Mouse (Mus musculus): ENCODE data around the gene Tmem196. TPM values are rescaled to one million over a fixed set of nuclear protein-coding genes. Genes with fewer than 3 reads are reported as not detected.
A peak's percentile ranks its signal among the peaks of the same experiment; 100 is the strongest.
"Not testable (repeated sequence)": the region's sequence is repeated elsewhere in the genome, so short reads cannot be mapped to it uniquely, and the experiment has no call there.

Gene Tmem196
- polyA plus RNA-seq, 2 experiments, result not detected

DNA sequence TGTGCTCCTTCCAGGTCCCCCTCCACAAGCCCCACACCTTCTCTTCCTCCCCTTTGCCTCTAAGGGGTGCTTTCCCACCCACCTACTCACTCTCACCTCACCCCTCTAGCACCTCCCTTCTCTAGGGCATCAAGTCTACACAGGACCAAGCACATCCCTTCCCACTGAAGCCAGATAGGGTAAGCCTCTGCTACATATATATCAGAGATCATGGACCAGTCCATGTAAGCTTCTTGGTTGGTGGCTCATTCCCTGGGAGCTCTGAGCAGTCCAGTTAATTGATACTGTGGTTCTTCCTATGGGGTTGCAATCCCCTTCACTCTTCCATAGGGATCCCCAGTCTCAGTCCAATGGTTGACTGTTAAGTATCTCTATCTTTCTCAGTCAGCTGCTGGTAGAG is 24.4 kb downstream of the Tmem196 start:
- Histone ChIP-seq H3K36me3 (replicated peaks; ENCODE audit: control insufficient read depth, insufficient read depth, low read depth) (no peaks in the 10 kb centered on the region), H3K4me2 (ENCODE audit: low read depth) (no peak overlapping the region), H3K9me3 (ENCODE audit: control insufficient read depth, low read length) (no peaks in the 10 kb centered on the region), H3K9ac (replicated peaks) (no peak overlapping the region), H3K27ac (no peak overlapping the region), H3K27me3 (ENCODE audit: control insufficient read depth, insufficient read depth, low read length) (no peaks in the 10 kb centered on the region), H3K4me1 (replicated peaks; ENCODE audit: control insufficient read depth in 2 of 2, insufficient read depth in 2 of 2, low read length in 1 of 2) (no peaks in the 10 kb centered on the region), H3K4me3 (ENCODE audit: insufficient read depth in 1 of 2, low read depth in 2 of 2, low read length in 2 of 2) (no peak overlapping the region)
- ATAC-seq (ENCODE audit: insufficient read depth) (no peak), DNase-seq (ENCODE audit: low read depth in 3 of 3, low spot score in 3 of 3) (no peak)
- no peak for TF ChIP-seq CTCF (IDR thresholded peaks at IDR 0.05; ENCODE audit: low read depth)
- TF ChIP-seq EP300 (IDR thresholded peaks at IDR 0.05; ENCODE audit: low read depth), result no peak

DNA sequence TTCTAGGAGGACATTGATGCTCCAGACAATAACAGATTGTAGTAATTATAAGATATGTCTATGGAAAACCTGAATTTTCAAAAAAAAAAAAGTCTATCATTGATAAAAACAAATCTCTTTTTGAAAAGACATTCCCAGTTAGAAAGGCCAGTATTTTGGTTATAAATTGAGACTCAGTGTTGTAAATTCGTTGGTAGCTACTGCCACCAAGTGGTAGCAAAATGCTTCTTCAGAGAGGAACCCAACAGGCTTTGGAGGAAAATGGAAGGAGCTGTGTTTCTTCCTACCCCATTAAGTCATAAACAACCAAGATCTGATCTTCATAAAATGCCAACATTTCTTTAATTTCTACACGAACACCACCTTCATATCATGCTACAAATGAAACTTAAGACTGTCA is 36.1 kb downstream of the Tmem196 start:
- no peak overlapping the region for H3K4me2 ChIP-seq (ENCODE audit: low read depth)
- 0% methylated on average over 2 of the region's 2 CpGs for WGBS (ENCODE audit: insufficient replicate concordance)
- H3K4me3 ChIP-seq (ENCODE audit: insufficient read depth in 1 of 2, low read depth in 2 of 2, low read length in 2 of 2), result no peak overlapping the region
- no peak overlapping the region for H3K27ac ChIP-seq
- H3K4me1 ChIP-seq (replicated peaks; ENCODE audit: control insufficient read depth in 2 of 2, insufficient read depth in 2 of 2, low read length in 1 of 2), result no peaks in the 10 kb centered on the region
- H3K27me3 ChIP-seq (ENCODE audit: control insufficient read depth, insufficient read depth, low read length), result no peaks in the 10 kb centered on the region
- no peak overlapping the region for H3K9ac ChIP-seq (replicated peaks)
- no peaks in the 10 kb centered on the region for H3K9me3 ChIP-seq (ENCODE audit: control insufficient read depth, low read length)
- DNase-seq (ENCODE audit: low read depth in 3 of 3, low spot score in 3 of 3) (peak in 1 of 3 experiments; percentile 1), ATAC-seq (ENCODE audit: insufficient read depth) (no peak)
- TF ChIP-seq CTCF (IDR thresholded peaks at IDR 0.05; ENCODE audit: low read depth) (peak; percentile 42; the same call in 1 of the 2 replicates), EP300 (IDR thresholded peaks at IDR 0.05; ENCODE audit: low read depth) (no peak)
- H3K36me3 ChIP-seq (replicated peaks; ENCODE audit: control insufficient read depth, insufficient read depth, low read depth), result no peaks in the 10 kb centered on the region

DNA sequence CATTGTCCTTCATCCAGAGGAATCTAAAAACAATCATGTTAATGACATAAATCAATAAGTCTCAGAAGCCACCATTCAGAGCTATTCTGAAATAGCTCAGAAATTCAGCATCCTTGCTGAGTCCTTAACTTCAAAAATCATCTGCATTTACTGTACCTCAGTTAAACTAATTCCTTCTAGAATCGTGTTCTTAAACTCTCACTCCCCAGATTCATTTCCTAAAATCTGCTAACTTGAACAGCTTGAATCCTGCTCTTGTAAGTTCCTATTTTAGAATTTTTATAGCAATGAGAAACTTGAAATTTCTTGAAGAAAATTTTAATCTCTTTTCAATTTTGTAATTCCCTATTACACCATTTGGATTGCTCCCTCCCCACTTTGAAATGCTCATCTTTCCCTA is 52.6 kb downstream of the Tmem196 start:
- Histone ChIP-seq H3K4me2 (ENCODE audit: low read depth) (no peak overlapping the region), H3K36me3 (replicated peaks; ENCODE audit: control insufficient read depth, insufficient read depth, low read depth) (no peaks in the 10 kb centered on the region), H3K27ac (no peak overlapping the region), H3K4me1 (replicated peaks; ENCODE audit: control insufficient read depth in 2 of 2, insufficient read depth in 2 of 2, low read length in 1 of 2) (no peaks in the 10 kb centered on the region), H3K27me3 (ENCODE audit: control insufficient read depth, insufficient read depth, low read length) (no peaks in the 10 kb centered on the region), H3K9ac (replicated peaks) (no peak overlapping the region), H3K4me3 (ENCODE audit: insufficient read depth in 1 of 2, low read depth in 2 of 2, low read length in 2 of 2) (no peak overlapping the region), H3K9me3 (ENCODE audit: control insufficient read depth, low read length) (no peaks in the 10 kb centered on the region)
- ATAC-seq (ENCODE audit: insufficient read depth), result no peak
- 45% methylated on average over 1 of the region's 1 CpGs for WGBS (ENCODE audit: insufficient replicate concordance)
- no peak for DNase-seq (ENCODE audit: low read depth in 3 of 3, low spot score in 3 of 3)
- TF ChIP-seq CTCF (IDR thresholded peaks at IDR 0.05; ENCODE audit: low read depth) (no peak), EP300 (IDR thresholded peaks at IDR 0.05; ENCODE audit: low read depth) (no peak)

DNA sequence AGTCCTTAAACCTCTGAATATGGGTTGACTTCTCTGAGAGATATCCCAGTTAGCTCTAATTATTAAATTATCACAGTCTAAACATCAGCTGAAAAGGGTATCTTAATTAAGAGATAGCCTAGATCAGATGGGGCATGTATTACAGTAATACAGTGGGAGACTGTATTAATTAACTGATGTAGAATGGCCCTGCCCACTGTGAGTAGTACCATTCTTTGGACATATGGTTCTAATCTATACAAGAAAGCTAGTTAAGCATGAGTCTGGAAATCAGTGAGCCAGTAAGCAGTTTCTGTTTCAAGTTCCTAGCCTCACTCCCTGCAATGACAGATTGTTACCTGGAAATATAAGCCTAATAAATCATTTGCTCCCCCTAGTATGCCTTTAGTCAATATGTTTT is 58.7 kb downstream of the Tmem196 start:
- Histone ChIP-seq H3K27ac (no peak overlapping the region), H3K36me3 (replicated peaks; ENCODE audit: control insufficient read depth, insufficient read depth, low read depth) (no peaks in the 10 kb centered on the region), H3K4me3 (ENCODE audit: insufficient read depth in 1 of 2, low read depth in 2 of 2, low read length in 2 of 2) (no peak overlapping the region), H3K9ac (replicated peaks) (no peak overlapping the region), H3K9me3 (ENCODE audit: control insufficient read depth, low read length) (no peaks in the 10 kb centered on the region), H3K4me2 (ENCODE audit: low read depth) (no peak overlapping the region), H3K27me3 (ENCODE audit: control insufficient read depth, insufficient read depth, low read length) (no peaks in the 10 kb centered on the region), H3K4me1 (replicated peaks; ENCODE audit: control insufficient read depth in 2 of 2, insufficient read depth in 2 of 2, low read length in 1 of 2) (no peaks in the 10 kb centered on the region)
- DNase-seq (ENCODE audit: low read depth in 3 of 3, low spot score in 3 of 3) (no peak), ATAC-seq (ENCODE audit: insufficient read depth) (no peak)
- TF ChIP-seq EP300 (IDR thresholded peaks at IDR 0.05; ENCODE audit: low read depth), result no peak
- TF ChIP-seq CTCF (IDR thresholded peaks at IDR 0.05; ENCODE audit: low read depth), result no peak

DNA sequence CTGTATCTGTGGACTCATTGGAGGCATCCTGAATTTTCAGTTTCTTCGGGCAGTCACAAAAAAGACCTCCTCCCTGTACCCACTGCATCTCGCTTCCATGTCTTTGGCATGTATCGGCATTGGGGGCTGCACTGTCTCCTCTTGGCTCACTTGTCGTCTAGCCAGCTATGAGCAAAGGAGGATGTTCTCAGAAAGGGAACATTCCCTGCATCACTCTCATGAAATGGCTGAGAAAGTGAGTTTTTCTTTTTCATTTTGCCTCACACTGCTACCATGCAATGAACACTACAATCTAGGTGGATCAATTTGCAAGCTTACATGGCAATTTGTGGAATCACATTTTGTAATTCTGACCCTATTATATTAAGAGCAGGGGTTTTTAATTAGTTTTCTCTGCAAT is 69.1 kb downstream of the Tmem196 start:
- Histone ChIP-seq H3K4me2 (ENCODE audit: low read depth) (no peak overlapping the region), H3K27ac (no peak overlapping the region), H3K27me3 (ENCODE audit: control insufficient read depth, insufficient read depth, low read length) (no peaks in the 10 kb centered on the region), H3K4me1 (replicated peaks; ENCODE audit: control insufficient read depth in 2 of 2, insufficient read depth in 2 of 2, low read length in 1 of 2) (no peaks in the 10 kb centered on the region), H3K9me3 (ENCODE audit: control insufficient read depth, low read length) (no peaks in the 10 kb centered on the region), H3K9ac (replicated peaks) (no peak overlapping the region), H3K4me3 (ENCODE audit: insufficient read depth in 1 of 2, low read depth in 2 of 2, low read length in 2 of 2) (no peak overlapping the region), H3K36me3 (replicated peaks; ENCODE audit: control insufficient read depth, insufficient read depth, low read depth) (no peaks in the 10 kb centered on the region)
- 54% methylated on average over 4 of the region's 4 CpGs for WGBS (ENCODE audit: insufficient replicate concordance)
- ATAC-seq (ENCODE audit: insufficient read depth), result no peak
- DNase-seq (ENCODE audit: low read depth in 3 of 3, low spot score in 3 of 3), result no peak
- TF ChIP-seq EP300 (IDR thresholded peaks at IDR 0.05; ENCODE audit: low read depth) (no peak), CTCF (IDR thresholded peaks at IDR 0.05; ENCODE audit: low read depth) (no peak)

DNA sequence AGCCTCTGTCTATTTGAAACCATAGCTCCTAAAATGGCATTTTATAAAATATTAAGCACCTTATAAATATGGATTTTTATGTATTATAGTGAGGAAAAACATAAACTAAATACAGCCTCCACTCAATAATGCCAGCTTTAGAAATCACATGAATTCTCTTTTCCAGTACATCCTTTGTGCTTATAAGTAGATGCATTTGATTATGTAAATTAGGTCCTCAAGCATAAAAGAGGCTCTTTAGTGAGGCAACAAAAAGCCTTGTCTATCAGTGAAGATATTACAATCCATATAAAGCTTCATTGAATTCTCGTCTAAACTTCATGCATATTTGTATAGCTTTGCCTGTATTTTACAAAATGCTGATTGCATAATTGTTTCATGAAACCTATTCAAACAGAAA is 69.6 kb downstream of the Tmem196 start:
- ATAC-seq (ENCODE audit: insufficient read depth) (no peak), DNase-seq (ENCODE audit: low read depth in 3 of 3, low spot score in 3 of 3) (no peak)
- 36% methylated on average over 1 of the region's 1 CpGs for WGBS (ENCODE audit: insufficient replicate concordance)
- Histone ChIP-seq H3K9me3 (ENCODE audit: control insufficient read depth, low read length) (no peaks in the 10 kb centered on the region), H3K36me3 (replicated peaks; ENCODE audit: control insufficient read depth, insufficient read depth, low read depth) (no peaks in the 10 kb centered on the region), H3K4me1 (replicated peaks; ENCODE audit: control insufficient read depth in 2 of 2, insufficient read depth in 2 of 2, low read length in 1 of 2) (no peaks in the 10 kb centered on the region), H3K27me3 (ENCODE audit: control insufficient read depth, insufficient read depth, low read length) (no peaks in the 10 kb centered on the region), H3K4me3 (ENCODE audit: insufficient read depth in 1 of 2, low read depth in 2 of 2, low read length in 2 of 2) (no peak overlapping the region), H3K4me2 (ENCODE audit: low read depth) (no peak overlapping the region), H3K27ac (no peak overlapping the region), H3K9ac (replicated peaks) (no peak overlapping the region)
- no peak for TF ChIP-seq EP300 (IDR thresholded peaks at IDR 0.05; ENCODE audit: low read depth)
- no peak for TF ChIP-seq CTCF (IDR thresholded peaks at IDR 0.05; ENCODE audit: low read depth)

DNA sequence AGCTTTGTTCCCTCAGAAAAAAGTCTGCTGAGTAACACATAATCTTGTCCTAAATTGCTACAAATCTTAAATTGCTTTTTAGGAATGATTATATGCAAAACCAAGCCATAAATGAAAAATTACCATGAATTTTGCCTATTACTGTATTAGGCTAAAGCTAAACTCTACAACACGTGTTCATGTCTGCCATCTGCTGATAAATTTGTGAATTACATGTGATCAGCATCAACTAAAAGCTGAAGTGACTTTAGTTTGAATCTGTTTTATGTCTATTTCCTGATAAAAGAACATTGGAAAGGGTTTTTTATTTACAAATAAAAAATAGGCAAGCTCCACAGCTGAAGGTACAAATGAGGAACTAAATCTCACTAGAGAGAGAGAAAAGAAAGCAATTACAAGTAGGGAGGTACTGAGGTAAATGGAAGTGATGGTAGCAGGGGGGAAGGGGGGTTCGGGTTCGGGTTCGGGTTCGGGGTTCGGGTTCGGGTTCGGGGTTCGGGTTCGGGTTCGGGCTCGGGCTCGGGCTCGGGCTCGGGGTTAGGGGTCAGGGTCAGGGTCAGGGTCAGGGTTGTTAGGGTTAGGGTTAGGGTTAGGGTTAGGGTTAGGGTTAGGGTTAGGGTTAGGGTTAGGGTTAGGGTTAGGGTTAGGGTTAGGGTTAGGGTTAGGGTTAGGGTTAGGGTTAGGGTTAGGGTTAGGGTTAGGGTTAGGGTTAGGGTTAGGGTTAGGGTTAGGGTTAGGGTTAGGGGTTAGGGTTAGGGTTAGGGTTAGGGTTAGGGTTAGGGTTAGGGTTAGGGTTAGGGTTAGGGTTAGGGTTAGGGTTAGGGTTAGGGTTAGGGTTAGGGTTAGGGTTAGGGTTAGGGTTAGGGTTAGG is 82.7 kb downstream of the Tmem196 start:
- not testable (repeated sequence) for H3K9me3 ChIP-seq (ENCODE audit: control insufficient read depth, low read length); H3K4me1 ChIP-seq (replicated peaks; ENCODE audit: control insufficient read depth in 2 of 2, insufficient read depth in 2 of 2, low read length in 1 of 2); H3K4me3 ChIP-seq (ENCODE audit: insufficient read depth in 1 of 2, low read depth in 2 of 2, low read length in 2 of 2); ATAC-seq (ENCODE audit: insufficient read depth); H3K9ac ChIP-seq (replicated peaks); H3K4me2 ChIP-seq (ENCODE audit: low read depth); H3K36me3 ChIP-seq (replicated peaks; ENCODE audit: control insufficient read depth, insufficient read depth, low read depth); H3K27ac ChIP-seq; H3K27me3 ChIP-seq (ENCODE audit: control insufficient read depth, insufficient read depth, low read length)
- WGBS (ENCODE audit: insufficient replicate concordance), result 70% methylated on average over 15 of the region's 15 CpGs
- peak; percentile 3 to 20 (median 19) for DNase-seq (ENCODE audit: low read depth in 3 of 3, low spot score in 3 of 3)

All from liver, embryonic 14.5 days (tissue).